Mouse (Mus musculus) intestine, embryonic 14.5 days (tissue): ENCODE measurements around the gene Crip2. TPM values are rescaled to one million over a fixed set of nuclear protein-coding genes. Genes with fewer than 3 reads are reported as not detected.

Experiments
- ATAC-seq: fragments of 200-750 bp; cut with Nextera tagmentation; replicated peaks from 2 replicates; pipeline ENCODE4 v1.8.0; 2017; ENCODE audit warnings: low read depth, moderate number of reproducible peaks, moderate TSS enrichment, moderate library complexity; ENCODE audit not compliant: low FRiP score, low TSS enrichment
- DNase-seq: peaks from one replicate; pipeline ENCODE4 v3.0.0-alpha.2; 2018; ENCODE audit warnings: low spot score
- H3K27ac ChIP-seq: fragments of 300-500 bp; sonication (generic); 2 replicates; pipeline ENCODE4 v1.5.1; 2014; ENCODE audit warnings: low read depth, mild to moderate bottlenecking, control low read depth
- H3K27me3 ChIP-seq: fragments of 300-500 bp; sonication (generic); replicated peaks from 2 replicates; pipeline ENCODE4 v1.6.1; 2014; ENCODE audit warnings: low read length, control low read depth; ENCODE audit not compliant: control insufficient read depth, insufficient read depth
- H3K36me3 ChIP-seq: fragments of 300-500 bp; sonication (generic); 2 replicates; pipeline ENCODE4 v1.6.1; 2014; ENCODE audit warnings: low read length, control low read depth; ENCODE audit not compliant: control insufficient read depth, insufficient read depth
- H3K4me1 ChIP-seq: fragments of 300-500 bp; sonication (generic); replicated peaks from 2 replicates; pipeline ENCODE4 v1.6.1; 2014; ENCODE audit warnings: low read length, control low read depth, mixed read lengths; ENCODE audit not compliant: control insufficient read depth, insufficient read depth
- H3K4me2 ChIP-seq: fragments of 300-500 bp; sonication (generic); 2 replicates; pipeline ENCODE4 v1.6.1; 2014; ENCODE audit warnings: low read length
- H3K4me3 ChIP-seq: fragments of 300-500 bp; sonication (generic); 2 replicates; pipeline ENCODE4 v1.5.1; 2014; ENCODE audit warnings: low read depth, low read length, control low read depth, mixed read lengths
- H3K9ac ChIP-seq: fragments of 300-500 bp; sonication (generic); 2 replicates; pipeline ENCODE4 v1.6.1; 2014; ENCODE audit warnings: mild to moderate bottlenecking, low read length
- H3K9me3 ChIP-seq: fragments of 300-500 bp; sonication (generic); 2 replicates; pipeline ENCODE4 v1.6.1; 2016; ENCODE audit warnings: low read length, control low read depth; ENCODE audit not compliant: control insufficient read depth
- WGBS: fragments of 180-500 bp; shearing (Covaris S2); extraction: QIAGEN DNeasy Blood & Tissue Kit; methylation state at CpG from one replicate; pipeline ENCODE4 v1.1.7; 2014; 5-methylcytosine and 5-hydroxymethylcytosine counted together
- polyA plus RNA-seq: library from polyadenylated mRNA; unstranded; fragments of >200 nt; fragmentation: Nextera tagmentation; extraction: Ambion mirVana; gene quantifications from 2 replicates; pipeline ENCODE4 v1.2.1, GENCODE M21; 2014

The Crip2 gene
- polyA plus RNA-seq, 1 experiment from 2014 or later, result 124 TPM

DNA sequence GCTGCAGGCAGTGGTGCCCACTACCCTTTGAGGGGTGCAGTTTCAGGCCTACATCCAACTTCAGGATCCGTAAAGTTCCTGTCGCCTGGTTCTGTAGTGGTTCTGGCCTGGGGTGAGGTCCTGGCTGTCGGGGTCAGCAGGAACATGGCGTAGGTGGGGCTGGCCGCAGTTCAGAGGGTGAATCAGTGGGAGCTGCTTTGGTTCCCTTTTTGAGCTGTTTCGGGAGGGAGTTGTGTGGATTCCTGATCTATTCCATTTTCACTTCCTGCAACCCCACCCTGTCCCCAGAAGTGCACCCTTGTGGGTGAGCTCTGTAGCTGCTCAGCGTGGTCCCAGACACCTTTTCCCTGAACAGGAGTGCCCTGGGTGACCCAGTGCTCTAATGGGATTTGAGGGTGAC lies 13.9 kb downstream of the Crip2 start:
- no peak for ATAC-seq
- H3K27me3 ChIP-seq, result peaks cover 14% of the 10 kb centered on the region
- H3K4me3 ChIP-seq, result no peak overlapping the region
- no peaks in the 10 kb centered on the region for H3K9me3 ChIP-seq
- no peak for DNase-seq
- H3K4me1 ChIP-seq, result peaks cover 21% of the 10 kb centered on the region
- no peak overlapping the region for H3K4me2 ChIP-seq
- WGBS, result 95% methylated on average over 7 of the region's 7 CpGs
- no peaks in the 10 kb centered on the region; the same call in 1 of the 2 replicates for H3K36me3 ChIP-seq
- no peak overlapping the region for H3K27ac ChIP-seq
- H3K9ac ChIP-seq, result no peak overlapping the region

DNA sequence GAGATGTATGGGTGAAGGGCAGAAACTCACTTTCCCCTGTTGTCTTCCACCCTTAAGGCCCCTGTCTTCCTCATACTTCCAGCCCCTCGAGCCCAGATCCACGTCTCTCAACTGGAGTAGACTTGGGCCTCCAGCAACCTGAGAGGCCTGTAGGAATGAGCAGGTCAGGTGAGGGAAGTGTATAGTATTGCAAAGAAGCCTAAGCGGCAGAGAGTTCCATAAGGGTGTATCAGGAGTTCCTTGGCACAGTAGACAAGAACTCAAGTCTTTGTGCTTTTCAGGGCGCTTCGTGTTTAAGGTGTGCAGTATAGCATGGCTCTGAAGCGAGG lies 14.7 kb downstream of the Crip2 start:
- peaks cover 14% of the 10 kb centered on the region for H3K27me3 ChIP-seq
- ATAC-seq (no peak), DNase-seq (no peak)
- 83% methylated on average over 6 of the region's 6 CpGs for WGBS
- H3K4me2 ChIP-seq, result peak overlapping the region; percentile 66
- no peak overlapping the region for H3K9ac ChIP-seq
- H3K4me3 ChIP-seq, result no peak overlapping the region
- no peaks in the 10 kb centered on the region; the same call in 1 of the 2 replicates for H3K36me3 ChIP-seq
- peaks cover 21% of the 10 kb centered on the region for H3K4me1 ChIP-seq
- H3K27ac ChIP-seq, result no peak overlapping the region
- no peaks in the 10 kb centered on the region for H3K9me3 ChIP-seq

DNA sequence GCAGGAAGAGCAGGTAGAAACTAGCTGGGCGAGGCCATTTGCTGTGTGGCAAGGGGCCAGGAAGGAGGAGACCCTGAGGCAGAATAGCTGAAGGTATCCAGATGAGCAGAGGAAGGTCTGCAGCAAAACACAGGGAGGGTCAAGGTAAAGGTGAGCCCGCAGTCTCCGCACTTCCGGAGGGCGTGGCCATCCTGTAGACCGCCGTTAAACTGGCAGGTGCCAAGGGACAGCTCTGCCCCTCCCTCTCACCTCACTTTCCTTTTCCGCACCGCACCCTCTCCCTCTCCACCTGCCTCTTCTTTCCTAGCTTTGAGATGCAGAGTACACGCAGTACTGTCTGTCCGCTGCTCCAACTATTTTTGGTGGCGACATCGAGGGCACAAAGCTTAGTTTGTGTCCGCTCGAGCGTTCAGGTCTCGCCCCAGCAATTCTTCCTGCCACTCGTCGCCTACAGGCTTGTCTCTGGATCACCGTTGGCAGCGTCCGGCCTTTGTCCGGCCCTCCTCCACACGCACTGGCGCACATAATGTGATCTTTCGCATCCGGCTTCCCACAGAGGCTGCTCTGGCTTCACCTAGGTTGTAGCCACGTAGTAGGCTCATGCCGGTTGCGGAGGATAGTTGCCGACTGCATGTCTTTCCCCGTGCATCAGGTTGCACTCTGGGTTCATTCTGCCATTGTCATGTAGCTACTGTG lies 15.2 kb downstream of the Crip2 start:
- H3K4me2 ChIP-seq, result peak overlapping the region; percentile 66
- peaks cover 14% of the 10 kb centered on the region for H3K27me3 ChIP-seq
- H3K9me3 ChIP-seq, result no peaks in the 10 kb centered on the region
- H3K4me1 ChIP-seq, result peaks cover 21% of the 10 kb centered on the region
- peak; percentile 0; the same call in 1 of the 2 replicates for ATAC-seq
- peak overlapping the region; percentile 68 for H3K27ac ChIP-seq
- no peaks in the 10 kb centered on the region; the same call in 1 of the 2 replicates for H3K36me3 ChIP-seq
- peak; percentile 82 for DNase-seq
- WGBS, result 5% methylated on average over 32 of the region's 32 CpGs
- H3K4me3 ChIP-seq, result peak overlapping the region; percentile 35
- peak overlapping the region; percentile 43 for H3K9ac ChIP-seq

DNA sequence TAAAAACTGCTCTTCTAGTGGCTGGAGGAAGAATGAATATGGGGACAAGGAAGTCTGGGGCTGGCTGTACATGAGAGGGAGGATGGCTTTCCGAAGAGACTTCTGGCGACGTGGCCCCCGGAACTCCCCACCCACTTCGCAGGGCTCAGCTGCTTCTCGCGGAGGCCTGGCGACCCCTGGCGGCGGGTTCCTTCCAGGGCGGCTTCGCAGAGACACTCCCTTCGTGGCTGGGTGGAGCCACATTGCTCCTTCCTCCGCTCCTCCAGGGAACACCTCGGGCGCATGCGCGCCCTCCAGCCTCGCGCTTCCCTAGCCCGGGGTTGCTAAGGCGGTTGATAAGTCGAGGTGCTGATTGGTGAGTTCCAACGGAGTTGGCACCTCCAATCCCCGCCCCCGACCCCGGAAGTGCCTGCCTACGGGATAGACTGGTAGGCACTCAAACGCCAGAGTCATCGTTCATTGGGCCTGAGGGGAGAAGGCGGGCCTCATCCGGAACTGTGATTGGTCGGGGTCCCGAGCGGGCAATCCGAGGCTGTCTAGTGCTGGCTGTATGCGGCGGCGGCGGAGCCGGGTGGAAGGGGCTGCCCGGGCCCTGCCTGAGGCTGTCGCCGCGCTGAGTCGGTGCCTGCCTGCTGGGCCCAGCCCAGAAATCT lies 16.0 kb downstream of the Crip2 start, which contains the start of gene Tedc1:
Gene Tedc1, plus strand, starts transcription at position 535 of the 653 bp plus-strand sequence.
- under 1% methylated on average over 46 of the region's 46 CpGs for WGBS
- ATAC-seq (peak; percentile 98), DNase-seq (peak; percentile 99)
- peak within 1 kb of the TSS; percentile 68 for H3K27ac ChIP-seq
- peaks cover 12% of the 10 kb centered on the region for H3K27me3 ChIP-seq
- peak within 1 kb of the TSS; percentile 89 for H3K4me2 ChIP-seq
- H3K4me3 ChIP-seq, result peak within 1 kb of the TSS; percentile 69
- no peaks in the 10 kb centered on the region; the same call in 1 of the 2 replicates for H3K36me3 ChIP-seq
- no peaks in the 10 kb centered on the region for H3K9me3 ChIP-seq
- peak within 1 kb of the TSS; percentile 51 for H3K9ac ChIP-seq
- H3K4me1 ChIP-seq, result peaks cover 21% of the 10 kb centered on the region

DNA sequence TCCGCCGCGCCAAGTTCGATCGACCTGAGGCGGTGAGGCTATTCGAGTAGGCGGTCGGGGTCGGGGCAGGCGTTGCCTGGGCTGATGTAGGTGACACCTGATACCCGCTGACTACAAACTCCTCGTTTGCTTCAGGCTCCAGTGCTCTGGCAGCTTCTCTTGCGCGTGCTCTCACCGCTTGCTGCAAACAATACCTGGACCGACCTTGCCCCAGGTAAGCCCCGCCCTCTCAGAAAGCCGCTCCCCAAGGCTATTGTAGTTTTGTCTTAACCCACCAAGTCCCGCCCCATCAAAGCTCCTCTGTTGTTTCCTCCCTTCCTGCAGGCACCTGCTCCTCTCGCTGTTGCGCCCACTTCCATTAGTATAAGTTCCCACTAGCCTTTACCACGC lies 16.5 kb downstream of the Crip2 start:
- ATAC-seq (peak; percentile 32; the same call in 1 of the 2 replicates), DNase-seq (no peak)
- Histone ChIP-seq H3K4me2 (peak overlapping the region; percentile 89), H3K36me3 (peaks cover 4% of the 10 kb centered on the region), H3K4me1 (peaks cover 17% of the 10 kb centered on the region), H3K4me3 (peak overlapping the region; percentile 69), H3K27ac (peak overlapping the region; percentile 64; the same call in 1 of the 2 replicates), H3K27me3 (0 out of 2 replicates have a peak, but pooled peaks cover 9% of the 10 kb centered on the region), H3K9ac (peak overlapping the region; percentile 51), H3K9me3 (no peaks in the 10 kb centered on the region)
- WGBS, result 1% methylated on average over 23 of the region's 23 CpGs

DNA sequence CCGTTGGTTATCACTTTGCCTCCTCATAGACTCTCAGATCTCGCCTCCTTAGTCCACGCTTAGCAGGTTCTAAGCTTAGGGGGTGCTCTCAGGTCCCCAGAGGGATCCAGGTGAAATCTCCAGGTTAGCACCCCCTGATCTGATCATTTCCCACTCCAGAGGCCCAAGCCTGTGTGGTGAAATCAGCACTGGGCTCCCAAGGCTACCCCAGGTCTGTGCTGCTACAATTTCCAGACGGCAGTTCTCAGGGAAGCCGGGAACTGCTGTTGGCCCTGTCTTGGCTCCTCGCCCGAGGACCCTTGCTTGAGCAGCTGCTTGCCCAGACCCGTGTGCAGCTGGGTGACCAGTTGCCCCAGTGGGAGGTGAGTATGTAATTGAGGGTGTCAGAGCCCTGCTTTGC lies 17.0 kb downstream of the Crip2 start:
- peaks cover 13% of the 10 kb centered on the region for H3K4me1 ChIP-seq
- peaks cover 8% of the 10 kb centered on the region for H3K36me3 ChIP-seq
- H3K27ac ChIP-seq, result no peak overlapping the region
- peak overlapping the region; percentile 51 for H3K9ac ChIP-seq
- H3K4me2 ChIP-seq, result peak overlapping the region; percentile 89
- H3K9me3 ChIP-seq, result no peaks in the 10 kb centered on the region
- ATAC-seq (no peak), DNase-seq (no peak)
- H3K4me3 ChIP-seq, result peak overlapping the region; percentile 69
- WGBS, result 27% methylated on average over 8 of the region's 8 CpGs
- 0 out of 2 replicates have a peak, but pooled peaks cover 4% of the 10 kb centered on the region for H3K27me3 ChIP-seq

DNA sequence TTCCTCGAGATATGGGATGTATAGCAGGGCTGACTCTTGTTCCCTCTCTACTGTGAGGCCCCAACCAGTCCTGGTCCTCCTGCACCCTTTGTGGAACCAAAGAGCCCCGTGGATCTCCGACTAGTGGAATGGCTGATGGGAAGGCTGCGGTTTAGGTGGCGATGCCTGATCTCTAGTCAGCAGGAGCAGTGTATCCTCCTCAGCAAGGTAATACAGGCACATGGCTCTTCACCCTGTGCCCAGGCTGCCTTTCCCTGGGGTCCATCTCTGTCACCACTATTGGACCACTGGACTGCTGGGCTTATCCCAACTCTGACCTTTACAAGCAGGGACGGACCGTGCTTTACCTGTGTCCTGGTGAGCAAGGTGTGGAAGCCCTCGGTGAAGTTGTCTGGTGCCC lies 17.5 kb downstream of the Crip2 start:
- peak overlapping the region; percentile 89 for H3K4me2 ChIP-seq
- no peak overlapping the region for H3K4me3 ChIP-seq
- H3K9ac ChIP-seq, result no peak overlapping the region
- DNase-seq (no peak), ATAC-seq (no peak)
- 81% methylated on average over 8 of the region's 8 CpGs for WGBS
- H3K36me3 ChIP-seq, result peaks cover 10% of the 10 kb centered on the region
- no peaks in the 10 kb centered on the region for H3K27me3 ChIP-seq
- H3K27ac ChIP-seq, result no peak overlapping the region
- H3K9me3 ChIP-seq, result no peaks in the 10 kb centered on the region
- peaks cover 11% of the 10 kb centered on the region for H3K4me1 ChIP-seq

DNA sequence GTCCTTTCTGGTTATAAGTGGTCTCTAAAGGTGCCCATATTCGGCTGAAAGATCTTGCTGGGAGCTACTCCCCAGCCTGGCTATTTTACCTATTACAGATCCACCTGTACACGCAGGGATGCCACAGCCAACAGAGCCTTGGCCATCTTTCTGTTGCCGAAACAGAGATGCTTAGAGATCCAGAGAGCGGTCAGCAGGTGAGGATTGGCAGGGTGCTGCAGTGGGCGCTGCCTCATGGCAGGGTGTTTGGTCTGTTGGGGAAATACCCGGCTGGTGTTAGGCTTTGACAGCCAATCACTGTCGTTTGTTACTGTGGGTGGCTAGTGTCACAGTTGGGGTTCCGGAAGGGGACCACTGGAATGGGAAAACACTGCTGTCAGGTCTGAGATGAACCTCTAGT lies 17.9 kb downstream of the Crip2 start:
- peaks cover 11% of the 10 kb centered on the region for H3K4me1 ChIP-seq
- WGBS, result 92% methylated on average over 8 of the region's 8 CpGs
- H3K9ac ChIP-seq, result no peak overlapping the region
- no peak overlapping the region for H3K4me3 ChIP-seq
- H3K36me3 ChIP-seq, result peaks cover 14% of the 10 kb centered on the region
- H3K27me3 ChIP-seq, result no peaks in the 10 kb centered on the region
- H3K4me2 ChIP-seq, result no peak overlapping the region
- no peak for DNase-seq
- H3K27ac ChIP-seq, result no peak overlapping the region
- H3K9me3 ChIP-seq, result no peaks in the 10 kb centered on the region
- no peak for ATAC-seq
